Mouse (Mus musculus) bone marrow, adult 2 months (tissue): ENCODE results near the gene Pou2f1.

Experiments used
- CTCF ChIP-seq: fragments of 200-500 bp; IDR thresholded peaks from 2 replicates; pipeline ENCODE4 v1.5.1; 2011; ENCODE audit warnings: low read length, control low read depth; ENCODE audit not compliant: control insufficient read depth, insufficient read depth
- POLR2A ChIP-seq: fragments of 200-500 bp; IDR thresholded peaks from 2 replicates; pipeline ENCODE4 v1.6.1; 2011; ENCODE audit warnings: low read depth, mild to moderate bottlenecking, control low read depth, low read length, borderline replicate concordance; ENCODE audit not compliant: control insufficient read depth

GRCm38 (mm10) chr1:165816391-165816790 lies 186.1 kb downstream of the Pou2f1 start:
- no peak for TF ChIP-seq CTCF
- TF ChIP-seq POLR2A, result no peak
